Mouse (Mus musculus) gastrocnemius, postnatal 10 days (tissue): ENCODE results near the gene Zfp9. TPM values are rescaled to one million over a fixed set of nuclear protein-coding genes. Genes with fewer than 3 reads are reported as not detected.
A peak's percentile ranks its signal among the peaks of the same experiment; 100 is the strongest.

Source experiments
- DNase-seq: peaks from one replicate; pipeline ENCODE4 v3.0.0; 2021; ENCODE audit warnings: mixed read lengths
- long read RNA-seq, 2 experiments: library from polyadenylated mRNA; stranded (forward); transcript quantifications; one replicate each; pipeline ENCODE4 v2.0.0; 2021
- microRNA-seq, 2 experiments: library from miRNA; unstranded; fragments of <30 nt; microRNA quantifications; one replicate each; pipeline ENCODE4 v1.2.0; 2021
- total RNA-seq, 2 experiments: library from RNA; stranded (reverse); gene quantifications; 2 replicates each; pipeline ENCODE4 v1.2.3; 2021

The Zfp9 gene
- 10 to 100 TPM in 1 of 2 experiments, 1 to 10 TPM in 1; 9.2 to 13.1 TPM for total RNA-seq
- long read RNA-seq, experiment 1, partial matches to known transcripts, result 0 of 2 reads
- long read RNA-seq, experiment 1, other reads (novel, unspliced or antisense), result 1 of 2 reads
- long read RNA-seq, experiment 2, partial matches to known transcripts, result 1 of 4 reads
- long read RNA-seq, experiment 2, other reads (novel, unspliced or antisense), result 1 of 4 reads

GRCm38 (mm10) chr6:118478957-118479708 lies at the start of gene Zfp9:
Zfp9 (minus strand) TSS chr6:118479320.
- DNase-seq, result peak; percentile 83

- no peak for DNase-seq
Measured at GRCm38 (mm10) chr6:118520668-118521067, 41.5 kb upstream of the Zfp9 start.

GRCm38 (mm10) chr6:118513335-118514012 lies 34.4 kb upstream of the Zfp9 start:
- DNase-seq, result no peak

GRCm38 (mm10) chr6:118499010-118499409 lies 19.9 kb upstream of the Zfp9 start:
- DNase-seq, result no peak

- DNase-seq, result no peak
Measured at GRCm38 (mm10) chr6:118482125-118482524, 3.0 kb upstream of the Zfp9 start.

GRCm38 (mm10) chr6:118477875-118478785 lies 990 bp downstream of the Zfp9 start:
- DNase-seq, result no peak

GRCm38 (mm10) chr6:118462069-118462705 lies 16.9 kb downstream of the Zfp9 start:
- DNase-seq, result no peak

GRCm38 (mm10) chr6:118457726-118458125 lies 21.4 kb downstream of the Zfp9 start:
- DNase-seq, result no peak

- peak; percentile 87 for DNase-seq
Measured at GRCm38 (mm10) chr6:118455042-118455631, 24.0 kb downstream of the Zfp9 start, which contains the start of gene Zfp248. Zfp248 (minus strand) TSS chr6:118455528.

- no peak for DNase-seq
Measured at GRCm38 (mm10) chr6:118454452-118454851, 24.7 kb downstream of the Zfp9 start.

GRCm38 (mm10) chr6:118431502-118431901 lies 47.6 kb downstream of the Zfp9 start:
- no peak for DNase-seq

- no peak for DNase-seq
Measured at GRCm38 (mm10) chr6:118426666-118427065, 52.5 kb downstream of the Zfp9 start.

GRCm38 (mm10) chr6:118419050-118419920 lies 59.8 kb downstream of the Zfp9 start, which contains the start of gene Bms1:
Bms1 (minus strand) TSS chr6:118419474.
- DNase-seq, result peak; percentile 96

Small RNAs within 50 kb of the gene (microRNA-seq; reads per million reads assigned to microRNA genes)
- gene Gm25953, result 0 reads per million in 2 experiments

Other genes starting within 250 kb of the Zfp9 start
- 10 to 100 TPM; 24.0 to 25.6 TPM for gene Bms1, start 59.8 kb downstream of the Zfp9 start, total RNA-seq
- 1 to 10 TPM; 2.2 to 2.5 TPM for gene Zfp248, start 23.8 kb downstream of the Zfp9 start, total RNA-seq
- gene Ankrd26, start 82.9 kb upstream of the Zfp9 start, total RNA-seq, result 1 to 10 TPM; 1.6 to 2.9 TPM